Mouse (Mus musculus) liver, adult 2 months (tissue): ENCODE measurements around the gene Hsd17b14. TPM values are rescaled to one million over a fixed set of nuclear protein-coding genes. Genes with fewer than 3 reads are reported as not detected.
A peak's percentile ranks its signal among the peaks of the same experiment; 100 is the strongest.

Experiments used
- DNase-seq: peaks from one replicate; pipeline ENCODE4 v3.0.0-alpha.2; 2011; ENCODE audit warnings: low read depth, low spot score; ENCODE audit errors: extremely low read depth
- H3K27ac ChIP-seq: fragments of 200-500 bp; replicated peaks from 2 replicates; pipeline ENCODE4 v1.5.1; 2012; ENCODE audit warnings: low read depth, mild to moderate bottlenecking, control low read depth, inconsistent platforms, low read length; ENCODE audit not compliant: insufficient read depth
- H3K27me3 ChIP-seq: fragments of 200-500 bp; 2 replicates; pipeline ENCODE4 v1.6.1; 2012; ENCODE audit warnings: mild to moderate bottlenecking, moderate library complexity, low read length, inconsistent platforms; ENCODE audit not compliant: control insufficient read depth, insufficient read depth
- H3K36me3 ChIP-seq: fragments of 200-500 bp; 2 replicates; pipeline ENCODE4 v1.6.1; 2012; ENCODE audit warnings: low read length, inconsistent platforms; ENCODE audit not compliant: control insufficient read depth, insufficient read depth
- H3K4me1 ChIP-seq: fragments of 200-500 bp; 2 replicates; pipeline ENCODE4 v1.6.1; 2011; ENCODE audit warnings: low read length; ENCODE audit not compliant: control insufficient read depth, insufficient read depth
- H3K4me3 ChIP-seq: fragments of 200-500 bp; 2 replicates; pipeline ENCODE4 v1.5.1; 2011; ENCODE audit warnings: low read depth, mild to moderate bottlenecking, control low read depth, low read length, moderate library complexity; ENCODE audit not compliant: insufficient read depth
- H3K79me2 ChIP-seq: fragments of 200-500 bp; 2 replicates; pipeline ENCODE4 v1.6.1; 2012; ENCODE audit warnings: inconsistent platforms, mild to moderate bottlenecking, low read length, moderate library complexity; ENCODE audit not compliant: control insufficient read depth, insufficient read depth
- H3K9ac ChIP-seq: fragments of 200-500 bp; 2 replicates; pipeline ENCODE4 v1.6.1; 2012; ENCODE audit warnings: low read depth, mild to moderate bottlenecking, control low read depth, inconsistent platforms, low read length
- CTCF ChIP-seq: fragments of 200-500 bp; IDR thresholded peaks from 2 replicates; pipeline ENCODE4 v1.5.1; 2011; ENCODE audit warnings: low read depth, low read length, control low read depth
- POLR2A ChIP-seq: fragments of 200-500 bp; IDR thresholded peaks from 2 replicates; pipeline ENCODE4 v1.6.1; 2011; ENCODE audit warnings: low read length, control low read depth; ENCODE audit not compliant: insufficient read depth; ENCODE audit errors: extremely low read depth
- WGBS: fragments of 180-500 bp; shearing (Covaris S2); methylation state at CpG from one replicate; pipeline ENCODE4 v1.1.7; 2018; 5-methylcytosine and 5-hydroxymethylcytosine counted together
- polyA plus RNA-seq: library from polyadenylated mRNA; depleted of rRNA; stranded (reverse); fragments of >200 nt; gene quantifications from 2 replicates; pipeline ENCODE4 v1.2.3, GENCODE M21; 2012
- total RNA-seq: library from RNA; depleted of rRNA; stranded (reverse); fragments of >200 nt; gene quantifications from 2 replicates; pipeline ENCODE4 v1.2.3, GENCODE M21; 2014

Gene Hsd17b14
- total and polyA plus RNA-seq, 2 experiments = not detected

DNA sequence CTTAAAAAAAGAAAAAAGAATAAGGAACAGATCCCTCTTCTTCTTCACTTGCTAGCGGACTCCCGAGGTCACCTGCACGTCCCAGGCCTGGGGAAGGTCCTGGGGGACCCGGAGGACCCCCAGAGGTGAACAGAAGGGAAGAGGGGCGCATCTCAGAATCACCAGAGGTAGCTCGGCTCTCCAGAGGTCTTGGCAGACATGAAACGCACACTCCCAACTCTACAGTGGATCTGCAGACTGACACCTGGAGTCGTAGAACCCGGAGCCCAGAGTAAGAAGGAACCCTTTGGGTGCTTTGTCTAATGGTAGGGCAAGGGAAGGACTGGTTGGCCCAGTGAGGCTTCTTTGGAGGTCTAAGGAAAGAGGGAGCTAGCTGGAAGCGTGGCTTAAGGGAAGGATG lies 17.1 kb upstream of the Hsd17b14 start:
- whole genome bisulfite sequencing = 93% methylated on average over 10 of the region's 10 CpGs
- no peak overlapping the region for H3K9ac ChIP-seq
- H3K27me3 ChIP-seq = no peaks in the 10 kb centered on the region

GRCm38 (mm10) chr7:45538163-45539041 lies 16.3 kb upstream of the Hsd17b14 start:
- WGBS = 4% methylated on average over 29 of the region's 29 CpGs
- H3K27ac ChIP-seq = peak overlapping the region; percentile 1; the same call in 1 of the 2 replicates
- H3K79me2 ChIP-seq = no peaks in the 10 kb centered on the region
- peak overlapping the region; percentile 65 for H3K9ac ChIP-seq
- H3K4me1 ChIP-seq = peaks cover 14% of the 10 kb centered on the region
- peak overlapping the region; percentile 58 for H3K4me3 ChIP-seq
- 0 out of 2 replicates have a peak, but pooled peaks have one; percentile 19 for TF ChIP-seq POLR2A
- TF ChIP-seq CTCF = no peak
- peak; percentile 85 for DNase-seq
- no peaks in the 10 kb centered on the region for H3K36me3 ChIP-seq
- H3K27me3 ChIP-seq = no peaks in the 10 kb centered on the region

More for the DNA sequence above, 17.1 kb upstream of the Hsd17b14 start:
- Histone ChIP-seq H3K27ac (no peak overlapping the region; the same call in 1 of the 2 replicates), H3K4me1 (peaks cover 14% of the 10 kb centered on the region), H3K4me3 (peak overlapping the region; percentile 58; the same call in 1 of the 2 replicates), H3K79me2 (no peaks in the 10 kb centered on the region), H3K36me3 (no peaks in the 10 kb centered on the region)
- no peak for DNase-seq
- no peak for TF ChIP-seq CTCF

- H3K27ac ChIP-seq = no peak overlapping the region
- no peak overlapping the region for H3K9ac ChIP-seq
- no peak for DNase-seq
- no peak overlapping the region for H3K4me3 ChIP-seq
- H3K27me3 ChIP-seq = no peaks in the 10 kb centered on the region
- peaks cover 14% of the 10 kb centered on the region for H3K4me1 ChIP-seq
- H3K36me3 ChIP-seq = no peaks in the 10 kb centered on the region
- no peaks in the 10 kb centered on the region for H3K79me2 ChIP-seq
- WGBS = 96% methylated on average over 3 of the region's 3 CpGs
- TF ChIP-seq POLR2A = no peak
- no peak for TF ChIP-seq CTCF
These were observed 15.6 kb upstream of the Hsd17b14 start for GRCm38 (mm10) chr7:45539095-45539494.

DNA sequence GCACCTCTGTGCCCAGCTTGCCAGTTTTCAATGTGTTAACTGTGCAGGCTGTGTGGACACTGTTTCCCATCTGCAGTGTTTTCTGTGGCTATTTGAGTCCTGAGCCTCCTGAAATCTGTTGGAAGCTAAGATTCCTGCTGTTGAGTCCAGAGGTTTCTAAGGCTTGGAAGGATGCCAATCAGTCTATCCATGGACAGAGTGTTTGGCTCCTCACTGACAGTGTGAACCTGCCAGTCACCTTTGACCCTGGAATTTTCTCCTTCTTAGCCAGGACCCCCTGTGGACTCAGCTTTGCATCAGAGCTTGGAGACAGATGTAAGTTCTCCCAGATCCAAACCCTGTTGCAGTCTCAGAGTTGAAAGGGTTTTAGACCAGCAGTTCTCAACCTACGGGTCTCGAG lies 14.5 kb upstream of the Hsd17b14 start:
- Histone ChIP-seq H3K36me3 (no peaks in the 10 kb centered on the region), H3K4me3 (no peak overlapping the region), H3K4me1 (peaks cover 14% of the 10 kb centered on the region), H3K79me2 (no peaks in the 10 kb centered on the region), H3K9ac (no peak overlapping the region), H3K27me3 (no peaks in the 10 kb centered on the region), H3K27ac (no peak overlapping the region)
- peak; percentile 72 for DNase-seq
- TF ChIP-seq POLR2A = no peak
- TF ChIP-seq CTCF = no peak
- 61% methylated on average over 2 of the region's 2 CpGs for WGBS

GRCm38 (mm10) chr7:45544525-45544924 lies 10.2 kb upstream of the Hsd17b14 start:
- H3K9ac ChIP-seq = no peak overlapping the region
- DNase-seq = no peak
- 98% methylated on average over 1 of the region's 1 CpGs for WGBS
- TF ChIP-seq POLR2A (no peak), CTCF (peak; percentile 7; the same call in 1 of the 2 replicates)
- H3K4me3 ChIP-seq = no peak overlapping the region
- no peaks in the 10 kb centered on the region for H3K79me2 ChIP-seq
- no peak overlapping the region for H3K27ac ChIP-seq
- H3K4me1 ChIP-seq = peaks cover 4% of the 10 kb centered on the region; the same call in 1 of the 2 replicates
- no peaks in the 10 kb centered on the region for H3K27me3 ChIP-seq
- no peaks in the 10 kb centered on the region for H3K36me3 ChIP-seq
